Mouse (Mus musculus) spleen, embryonic (tissue): Measurements from ENCODE around the gene Pptc7.

Experiments
- CTCF ChIA-PET: fragments of 350-600 bp; sonication (Branson Sonifier 250); formaldehyde crosslinking; loops from one replicate; lab custom pipeline; 2022; lab: Charles Lee

The Pptc7 gene

GRCm38 (mm10) chr5:122320205-122320781, 36.1 kb downstream of the Pptc7 start:
- CTCF ChIA-PET = interaction anchor here (1.6 kb wide), 1 partner anchor 23 kb away, joined by 8 read pairs; no protein-coding TSS in a partner anchor

DNA sequence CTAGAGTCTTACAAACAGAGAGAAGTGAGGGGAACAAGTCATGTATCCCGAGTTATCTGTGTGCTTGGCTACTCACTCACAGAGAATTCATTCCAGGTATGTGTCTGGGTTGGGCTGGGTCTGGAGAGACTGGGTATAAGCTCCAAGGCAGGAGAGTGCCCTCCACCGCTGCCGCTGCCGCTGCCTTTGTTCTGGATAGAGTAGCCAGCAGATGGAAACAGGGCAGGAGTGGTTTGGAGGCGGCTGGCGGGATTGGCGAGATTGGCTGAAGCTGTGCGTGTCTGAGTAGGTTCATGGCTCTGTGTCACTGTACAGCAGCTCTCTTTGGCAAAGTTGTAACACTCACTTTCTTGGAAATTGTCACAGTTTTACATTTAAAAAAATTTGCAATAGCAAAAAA, 39.4 kb downstream of the Pptc7 start:
- CTCF ChIA-PET = interaction anchor here (0.6 to 1.3 kb wide), 2 partner anchors 21 to 130 kb away, joined by 3 to 5 read pairs; no protein-coding TSS in a partner anchor

DNA sequence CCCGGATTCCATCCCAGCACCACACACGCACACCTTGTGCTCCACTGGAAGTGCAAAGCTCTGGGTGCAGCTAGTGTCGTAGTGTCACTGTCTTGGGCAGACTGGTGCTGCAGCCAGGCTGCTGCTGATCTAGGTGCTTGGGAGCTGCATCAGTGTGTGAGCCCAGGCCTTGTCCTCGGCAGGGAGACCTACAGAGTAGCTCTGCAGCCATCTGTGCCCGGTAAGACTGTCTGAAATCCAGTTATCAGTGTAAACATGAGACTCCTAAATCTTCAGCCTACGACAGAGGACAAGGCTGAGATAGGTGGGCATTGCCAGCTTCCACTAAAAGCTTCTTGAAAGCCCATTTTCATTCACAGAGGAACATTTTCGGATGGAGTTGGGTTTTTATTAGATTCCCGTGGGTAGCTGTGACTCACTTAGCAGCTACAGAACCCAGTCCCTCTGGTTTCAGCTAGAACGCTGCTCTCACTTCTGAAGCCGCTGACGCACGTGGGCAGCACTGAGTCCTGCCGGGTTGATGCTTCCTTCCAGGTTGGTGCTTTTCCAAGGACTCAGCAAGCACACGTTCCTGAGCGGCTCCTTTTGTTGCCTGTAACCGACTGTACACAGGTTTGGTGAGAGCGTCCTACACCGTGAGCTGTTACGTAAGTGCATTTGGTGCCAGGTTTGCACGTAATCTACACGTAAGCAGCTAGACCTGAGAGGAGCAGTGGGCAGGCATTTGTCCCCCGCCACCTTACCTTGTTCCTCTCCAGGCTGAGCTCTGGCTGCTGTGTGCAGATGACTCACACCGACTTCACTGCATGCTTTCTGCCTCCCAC, 40.7 kb downstream of the Pptc7 start:
- CTCF ChIA-PET = interaction anchor here (0.6 kb wide), 1 partner anchor 180 kb away, joined by 4 read pairs; no protein-coding TSS in a partner anchor

GRCm38 (mm10) chr5:122325477-122325876, 41.3 kb downstream of the Pptc7 start:
- CTCF ChIA-PET = interaction anchor here (0.6 kb wide), 1 partner anchor 180 kb away, joined by 4 read pairs; no protein-coding TSS in a partner anchor

- CTCF ChIA-PET = no interaction called here
Observed at GRCm38 (mm10) chr5:122327283-122327682, 43.1 kb downstream of the Pptc7 start.

DNA sequence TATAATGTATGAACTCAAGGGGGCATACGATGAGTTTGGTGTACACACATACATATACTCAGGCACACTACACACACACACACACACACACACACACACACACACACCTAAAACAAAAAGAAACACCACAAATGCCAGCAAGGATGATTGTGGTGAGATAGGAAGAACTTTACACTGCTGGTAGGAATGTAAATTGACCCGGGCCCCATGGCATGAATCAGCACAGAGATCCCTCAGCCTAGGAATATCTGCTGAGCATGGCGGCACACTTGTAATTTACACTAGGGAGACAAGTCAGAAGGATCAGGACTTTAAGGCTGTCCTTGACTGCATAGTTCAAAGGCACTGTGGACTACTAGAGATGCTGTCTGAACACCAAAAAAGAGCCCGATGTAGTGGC, 46.1 kb downstream of the Pptc7 start:
- CTCF ChIA-PET = no interaction called here

GRCm38 (mm10) chr5:122334682-122335081, 50.5 kb downstream of the Pptc7 start:
- CTCF ChIA-PET = interaction anchor here (0.6 to 0.7 kb wide), 2 partner anchors 45 to 1595 kb away, joined by 3 to 7 read pairs; no protein-coding TSS in a partner anchor

DNA sequence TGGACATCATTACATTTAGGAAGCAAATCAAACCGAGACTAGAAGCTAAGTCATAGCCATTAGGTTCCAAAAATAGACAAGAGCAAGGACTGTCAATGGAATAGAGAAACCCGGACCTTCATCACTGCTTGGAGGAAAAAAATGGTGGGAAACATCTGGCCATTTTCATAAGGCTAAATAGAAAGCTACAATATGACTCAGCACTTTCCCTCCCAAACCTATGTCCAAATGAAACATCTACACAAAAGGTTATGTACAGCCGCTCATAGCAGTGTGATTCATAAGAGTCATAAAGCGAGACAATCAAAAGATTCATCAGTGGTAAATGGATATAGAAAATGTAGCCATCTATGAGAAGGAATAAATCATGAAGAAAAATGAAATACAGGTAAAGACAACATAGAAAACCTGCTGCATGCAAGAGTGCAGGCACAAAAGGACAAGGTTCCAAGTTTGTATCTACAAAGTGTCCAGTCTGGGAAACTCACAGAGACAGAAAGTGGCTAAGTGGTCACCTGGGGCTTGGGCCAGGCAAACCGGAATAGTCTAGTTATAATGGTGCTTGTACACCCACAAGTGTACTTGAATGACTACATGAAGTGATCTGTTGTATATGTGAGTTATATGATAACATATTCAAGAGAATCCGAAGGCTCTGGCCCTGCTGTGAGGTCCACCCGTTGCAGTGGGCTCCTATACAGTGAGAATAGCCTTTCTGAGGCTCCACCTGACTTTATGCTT, 52.6 kb downstream of the Pptc7 start:
- CTCF ChIA-PET = no interaction called here

DNA sequence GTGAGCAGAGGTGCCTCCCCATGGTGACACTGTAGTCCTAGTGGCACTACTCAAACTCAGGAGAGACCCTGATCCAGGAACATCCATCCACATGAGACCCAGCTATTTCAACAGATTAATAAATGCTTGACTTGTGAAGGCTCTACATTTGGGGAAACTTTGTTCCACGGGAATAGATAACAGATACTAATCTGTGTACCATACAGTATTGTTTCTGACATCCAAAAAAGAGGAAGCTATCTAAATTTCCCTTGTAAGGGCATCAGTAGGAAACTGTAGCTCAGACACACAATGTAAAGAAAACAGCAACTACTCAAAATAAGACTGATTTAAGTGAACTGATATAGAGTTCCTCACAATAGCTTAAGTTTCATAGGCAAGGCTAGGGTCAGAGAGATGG, 58.7 kb downstream of the Pptc7 start:
- CTCF ChIA-PET = interaction anchor here (0.5 to 2.4 kb wide), 4 partner anchors 12 to 638 kb away, joined by 3 to 8 read pairs (median 6); no protein-coding TSS in a partner anchor

DNA sequence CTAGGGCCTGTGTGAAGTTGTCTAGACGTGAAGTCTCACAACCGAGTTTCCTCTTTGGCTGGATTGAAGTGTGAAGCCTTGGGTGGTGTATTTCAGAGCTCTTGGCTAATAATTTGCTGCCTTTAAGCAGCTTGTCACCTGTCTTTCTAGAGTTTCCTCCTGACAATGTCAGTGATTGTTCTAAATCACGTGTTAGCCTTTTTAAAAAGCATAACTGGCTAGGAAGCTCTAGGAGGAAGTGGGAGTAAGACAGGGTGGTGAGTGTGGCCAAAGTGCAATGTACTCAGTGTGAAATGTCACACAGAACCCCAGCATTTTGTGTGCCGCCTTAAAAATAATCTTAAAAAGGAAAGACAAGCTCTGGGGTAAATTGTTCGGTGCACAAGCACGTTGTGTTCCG, 59.6 kb downstream of the Pptc7 start:
- CTCF ChIA-PET = interaction anchor here (0.5 to 2.4 kb wide), 7 partner anchors 11 to 245 kb away, joined by 3 to 8 read pairs (median 3); partner anchors contain the start of gene Tctn1

DNA sequence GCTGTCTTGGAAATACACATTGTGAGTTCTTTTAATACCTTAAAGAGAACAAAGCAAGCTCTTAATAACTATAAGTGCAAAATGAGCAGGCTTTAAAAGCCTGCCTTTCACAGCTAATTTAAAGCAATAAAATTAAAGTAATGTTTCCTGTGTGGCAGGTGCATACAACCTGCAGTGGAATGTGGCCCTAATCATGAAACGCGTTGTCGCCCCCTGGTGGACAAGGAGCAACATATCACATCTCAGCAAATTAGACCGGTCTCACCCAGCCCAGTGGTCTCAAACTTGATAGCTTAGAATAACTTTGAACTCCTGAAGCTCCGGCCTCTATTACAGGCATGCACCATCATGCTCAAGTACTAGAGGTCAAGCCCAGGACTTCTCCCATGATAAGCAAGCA, 60.1 kb downstream of the Pptc7 start:
- CTCF ChIA-PET = interaction anchor here (0.6 to 2.4 kb wide), 6 partner anchors 21 to 1056 kb away, joined by 3 to 8 read pairs (median 3); partner anchors contain the start of gene Tctn1

- CTCF ChIA-PET = no interaction called here
Observed at GRCm38 (mm10) chr5:122345777-122346176, 61.6 kb downstream of the Pptc7 start.

- CTCF ChIA-PET = interaction anchor here (0.5 to 1.1 kb wide), 3 partner anchors 11 to 190 kb away, joined by 5 to 6 read pairs (median 5); no protein-coding TSS in a partner anchor
Observed at GRCm38 (mm10) chr5:122353807-122354491, 69.8 kb downstream of the Pptc7 start, which contains the start of the genes Rad9b and Vps29. Gene Rad9b (minus strand): TSS chr5:122354233. Gene Vps29 (plus strand): TSS chr5:122354369.

DNA sequence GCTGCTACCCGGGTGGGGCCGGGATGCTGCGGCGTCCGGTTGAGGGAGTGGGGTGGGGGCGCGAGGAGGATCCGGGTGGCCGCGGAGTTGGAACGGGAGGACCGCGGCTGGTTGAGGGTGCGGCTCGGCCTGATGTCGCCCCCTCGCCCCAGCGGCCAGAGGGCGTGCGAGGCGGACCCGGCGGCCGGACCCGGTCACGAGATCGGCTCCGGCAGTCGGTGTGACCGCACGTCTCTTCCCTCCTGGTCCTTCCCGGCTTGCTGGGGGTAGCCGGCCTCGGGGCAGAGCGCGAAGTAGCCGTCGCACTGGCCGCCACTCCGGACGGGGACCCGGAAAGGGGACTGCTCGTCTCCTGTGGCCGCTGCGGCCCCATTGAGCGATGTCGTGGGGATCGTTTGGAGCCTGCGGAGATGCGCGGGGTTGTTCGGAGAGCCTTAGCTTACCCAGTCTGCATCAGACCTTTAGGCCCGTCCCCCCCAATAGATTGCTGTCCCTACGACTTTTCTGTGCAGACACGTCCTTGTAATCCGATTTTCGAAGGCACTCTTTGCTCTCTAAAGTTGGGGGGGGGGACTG, 70.4 kb downstream of the Pptc7 start:
- CTCF ChIA-PET = interaction anchor here (0.6 to 1.1 kb wide), 2 partner anchors 11 to 191 kb away, joined by 5 read pairs; no protein-coding TSS in a partner anchor

- CTCF ChIA-PET = interaction anchor here (0.6 kb wide), 1 partner anchor 695 kb away, joined by 5 read pairs; no protein-coding TSS in a partner anchor
Observed at GRCm38 (mm10) chr5:122371591-122372191, 87.5 kb downstream of the Pptc7 start, which contains the start of gene Gpn3. Gene Gpn3 (plus strand): TSS chr5:122371876.

DNA sequence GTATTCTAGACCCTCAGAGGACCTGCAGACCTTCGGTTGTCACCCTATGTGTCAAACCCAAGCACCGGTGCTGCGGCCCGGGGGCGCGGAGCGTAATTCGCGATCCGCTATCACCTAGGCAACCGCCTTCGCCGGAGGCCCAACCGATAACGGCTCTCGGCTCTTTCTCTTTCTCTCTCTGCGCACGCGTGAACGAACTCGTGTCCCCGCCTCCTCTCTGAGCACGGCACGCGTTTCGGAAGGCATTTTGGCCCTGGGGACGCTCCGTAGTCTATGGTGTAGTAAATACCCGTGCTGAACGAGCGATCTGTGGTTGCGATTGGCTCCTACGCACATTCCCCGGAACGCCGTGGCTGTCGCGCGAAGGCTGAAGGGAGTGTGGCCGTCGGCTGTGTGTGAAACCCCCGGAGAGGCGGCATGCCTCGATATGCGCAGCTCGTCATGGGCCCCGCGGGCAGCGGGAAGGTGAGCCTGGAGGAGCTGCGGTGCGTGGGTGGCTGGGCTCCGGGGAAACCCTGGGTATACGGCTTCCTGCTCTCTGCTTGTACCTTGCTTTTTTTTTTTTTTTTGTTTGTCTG, 88.1 kb downstream of the Pptc7 start, which contains the start of gene Fam216a:
Gene Fam216a, minus strand, starts transcription at position 173 of the 578 bp plus-strand sequence.
- CTCF ChIA-PET = interaction anchor here (0.7 kb wide), 1 partner anchor 12 kb away, joined by 3 read pairs; no protein-coding TSS in a partner anchor

GRCm38 (mm10) chr5:122372878-122373277, 88.7 kb downstream of the Pptc7 start:
- CTCF ChIA-PET = interaction anchor here (0.7 kb wide), 1 partner anchor 12 kb away, joined by 3 read pairs; no protein-coding TSS in a partner anchor
